Mouse (Mus musculus) large intestine, adult 2 months (tissue): Measurements from ENCODE around the gene Dpf3. TPM values are rescaled to one million over a fixed set of nuclear protein-coding genes. Genes with fewer than 3 reads are reported as not detected.

Source experiments
- DNase-seq: peaks from one replicate; pipeline ENCODE4 v3.0.0-alpha.2; 2012; ENCODE audit warnings: low read depth, low spot score
- WGBS: fragments of 180-500 bp; shearing (Covaris S2); methylation state at CpG from one replicate; pipeline ENCODE4 v1.1.7; 2018; 5-methylcytosine and 5-hydroxymethylcytosine counted together
- polyA plus RNA-seq: library from polyadenylated mRNA; depleted of rRNA; stranded (reverse); fragments of >200 nt; gene quantifications from 2 replicates; pipeline ENCODE4 v1.2.3, GENCODE M21; 2012

Gene Dpf3
- polyA plus RNA-seq, 1 experiment = 4.6 TPM

DNA sequence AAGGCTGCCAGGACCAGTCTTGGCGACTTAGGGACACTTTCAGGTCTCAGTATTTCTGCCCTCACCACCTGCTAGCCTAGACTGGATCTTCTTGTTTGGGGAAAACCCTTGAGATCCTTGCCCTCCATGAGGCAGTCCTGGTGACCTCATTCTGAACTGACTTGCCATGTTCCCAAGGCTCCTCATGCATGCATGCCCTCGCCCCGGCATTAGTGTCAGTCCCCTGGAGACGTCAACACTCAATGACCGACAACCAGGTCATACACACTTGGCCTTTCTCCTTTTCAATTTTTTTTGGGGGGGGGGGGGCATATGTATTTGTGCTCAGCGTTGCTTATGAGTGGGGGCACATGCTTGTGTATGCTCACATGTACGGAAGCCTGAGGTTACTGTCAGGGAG, 61.8 kb downstream of the Dpf3 start:
- WGBS = 91% methylated on average over 7 of the region's 7 CpGs
- DNase-seq = no peak

GRCm38 (mm10) chr12:83424720-83425444, 62.6 kb downstream of the Dpf3 start:
- DNase-seq = no peak
- WGBS = 53% methylated on average over 11 of the region's 11 CpGs

DNA sequence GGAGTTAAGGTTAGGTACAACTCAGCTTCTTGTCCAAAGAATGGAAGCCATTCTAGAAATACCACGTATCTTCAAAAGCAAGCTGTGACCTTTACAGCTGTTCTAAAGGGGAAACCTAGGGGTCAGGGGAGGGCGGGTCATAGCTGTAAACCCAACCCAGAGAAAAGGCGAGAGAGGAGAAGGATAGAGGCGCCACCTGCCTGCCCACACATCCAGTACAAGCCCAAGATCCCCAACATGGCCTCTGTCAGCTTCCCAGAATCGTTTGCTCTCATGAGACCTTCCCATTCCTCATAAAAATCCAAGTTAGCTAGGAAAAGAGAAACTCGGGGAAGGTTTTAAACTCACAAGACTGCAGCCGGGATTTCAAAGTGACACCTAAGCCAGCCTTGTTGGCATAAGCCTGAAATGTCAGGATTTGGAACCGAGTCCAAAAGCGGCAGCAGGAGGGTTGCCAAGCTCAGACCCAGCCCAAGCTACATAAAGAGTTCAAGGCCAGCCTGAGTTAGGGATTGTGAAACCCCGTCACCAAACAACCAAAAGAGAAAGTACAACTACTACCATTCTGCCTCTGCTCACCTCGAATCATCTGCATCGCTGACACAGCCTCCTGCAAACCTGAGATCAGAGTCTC, 63.3 kb downstream of the Dpf3 start:
- 41% methylated on average over 12 of the region's 12 CpGs for WGBS
- no peak for DNase-seq

GRCm38 (mm10) chr12:83420346-83420745, 67.2 kb downstream of the Dpf3 start:
- no peak for DNase-seq
- 92% methylated on average over 5 of the region's 5 CpGs for WGBS

DNA sequence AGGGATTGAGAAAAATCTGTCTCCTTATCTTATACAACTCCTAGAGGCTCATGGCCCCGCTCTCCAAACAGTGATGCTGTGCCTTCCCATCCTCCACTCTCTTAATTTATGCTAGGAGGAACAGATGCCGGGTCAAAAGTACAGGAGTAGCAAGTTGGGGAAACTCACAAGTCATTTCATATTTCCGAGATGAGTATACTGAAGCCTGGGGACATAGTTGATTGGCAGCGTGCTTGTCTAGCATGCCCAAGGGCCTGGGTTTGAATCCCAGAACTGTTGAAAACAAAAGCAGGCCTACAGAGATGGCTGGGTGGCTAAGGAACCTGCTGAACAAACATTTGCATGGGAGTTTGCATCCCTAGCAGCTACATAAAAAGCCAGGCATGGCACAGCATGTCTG, 72.3 kb downstream of the Dpf3 start:
- DNase-seq = no peak
- 67% methylated on average over 4 of the region's 4 CpGs for WGBS

GRCm38 (mm10) chr12:83413684-83414083, 73.8 kb downstream of the Dpf3 start:
- no peak for DNase-seq
- WGBS = 93% methylated on average over 5 of the region's 5 CpGs

GRCm38 (mm10) chr12:83411721-83412521, 75.6 kb downstream of the Dpf3 start:
- 63% methylated on average over 17 of the region's 17 CpGs for WGBS
- DNase-seq = no peak

GRCm38 (mm10) chr12:83411032-83411431, 76.5 kb downstream of the Dpf3 start:
- 58% methylated on average over 5 of the region's 5 CpGs for WGBS

DNA sequence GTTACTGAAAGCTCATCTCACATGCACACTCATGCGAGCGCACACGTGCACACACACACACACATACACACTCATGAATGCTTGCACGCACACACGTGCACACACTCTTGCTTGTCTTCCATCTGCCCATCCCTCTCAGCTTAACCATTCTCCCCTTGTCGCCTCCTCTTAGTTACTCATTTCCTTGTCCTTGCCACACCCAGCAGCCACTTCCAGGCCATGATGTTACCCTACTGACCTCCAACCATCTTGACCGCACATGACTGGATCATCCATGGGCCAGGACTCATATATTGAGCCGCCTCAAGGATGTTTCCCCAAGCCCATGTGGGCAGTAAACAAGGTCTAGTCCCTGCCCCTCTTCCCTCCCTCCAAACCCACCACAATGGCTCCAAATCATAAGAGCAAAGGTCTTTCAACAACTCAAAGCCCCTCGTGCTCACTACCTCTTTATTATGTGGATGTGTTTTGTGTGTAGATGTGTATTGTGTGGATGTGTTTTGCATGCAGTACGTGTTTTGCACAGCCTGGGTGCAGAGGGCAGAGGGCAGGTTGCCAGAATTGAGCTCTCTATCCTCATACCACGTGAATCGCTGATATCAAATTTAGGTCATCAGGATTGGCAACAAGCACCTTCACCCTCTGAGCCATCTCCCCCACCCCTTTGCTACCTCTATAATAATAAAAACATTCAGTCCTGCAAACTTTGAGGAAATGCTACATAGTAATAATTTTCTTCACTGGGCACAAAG, 82.0 kb downstream of the Dpf3 start:
- no peak for DNase-seq
- WGBS = 56% methylated on average over 12 of the region's 12 CpGs

More at GRCm38 (mm10) chr12:83411032-83411431, 76.5 kb downstream of the Dpf3 start:
- no peak for DNase-seq

DNA sequence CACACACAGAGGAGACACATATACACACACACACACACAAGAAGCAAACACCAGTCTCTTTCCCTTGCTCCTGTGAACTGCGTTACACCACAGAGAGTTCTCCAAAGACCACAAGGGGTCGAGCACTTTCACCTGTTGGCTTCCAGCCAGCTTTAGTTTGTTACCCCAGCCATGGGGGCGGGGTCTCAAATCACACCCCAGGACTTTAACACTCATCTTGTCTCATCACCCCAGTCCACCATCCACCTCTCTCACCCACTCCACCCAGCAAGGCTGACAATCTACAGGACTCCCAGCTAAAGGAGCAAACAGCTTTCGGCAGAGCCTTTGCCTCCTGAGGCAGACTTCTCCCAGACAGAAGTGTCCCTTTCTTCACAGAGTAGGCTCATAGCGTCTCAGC, 85.2 kb downstream of the Dpf3 start:
- 62% methylated on average over 5 of the region's 5 CpGs for WGBS
- DNase-seq = no peak

- no peak for DNase-seq
- WGBS = 92% methylated on average over 16 of the region's 16 CpGs
Observed at GRCm38 (mm10) chr12:83392011-83392410, 95.5 kb downstream of the Dpf3 start.

DNA sequence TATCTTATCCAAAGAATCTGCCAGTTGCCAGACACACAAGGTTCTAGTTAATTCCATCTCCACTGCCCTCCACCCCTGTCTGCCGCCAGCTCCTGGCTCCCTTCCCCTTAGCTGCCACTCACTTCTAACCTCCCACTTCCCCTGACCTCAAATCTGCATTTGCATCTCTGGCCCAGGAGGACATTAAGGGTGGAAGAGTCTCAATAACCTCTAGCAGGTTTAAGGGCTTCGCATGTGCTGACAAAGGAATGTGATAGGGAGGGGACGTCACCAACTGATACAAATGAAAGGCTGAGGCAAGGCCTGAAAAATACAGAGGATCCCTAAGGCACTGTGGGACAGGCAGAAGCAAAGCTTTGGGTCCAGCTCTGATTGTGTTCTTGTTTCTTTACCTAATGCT, 100.0 kb downstream of the Dpf3 start:
- WGBS = 65% methylated on average over 3 of the region's 3 CpGs
- DNase-seq = no peak

GRCm38 (mm10) chr12:83381072-83381471, 106.4 kb downstream of the Dpf3 start:
- 46% methylated on average over 7 of the region's 7 CpGs for WGBS
- no peak for DNase-seq

DNA sequence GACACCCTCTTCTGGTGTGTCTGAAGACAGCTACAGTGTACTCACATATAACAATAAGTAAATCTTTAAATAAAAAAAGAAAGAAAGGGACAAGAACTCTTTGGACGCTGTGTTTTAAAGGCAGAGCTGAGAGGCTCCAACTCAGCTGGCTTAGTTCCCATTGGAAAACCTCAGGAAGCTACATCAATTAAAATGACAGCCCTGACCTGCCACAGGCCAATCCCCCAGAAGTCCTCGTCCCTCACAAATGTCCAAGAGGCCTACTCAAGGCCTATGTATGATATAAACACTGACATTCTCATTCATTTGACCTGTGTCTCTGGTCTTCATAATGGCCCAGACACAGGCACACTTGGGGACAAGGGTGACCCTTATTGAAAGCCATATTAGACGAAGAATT, 107.5 kb downstream of the Dpf3 start:
- no peak for DNase-seq
- WGBS = 68% methylated on average over 3 of the region's 3 CpGs

DNA sequence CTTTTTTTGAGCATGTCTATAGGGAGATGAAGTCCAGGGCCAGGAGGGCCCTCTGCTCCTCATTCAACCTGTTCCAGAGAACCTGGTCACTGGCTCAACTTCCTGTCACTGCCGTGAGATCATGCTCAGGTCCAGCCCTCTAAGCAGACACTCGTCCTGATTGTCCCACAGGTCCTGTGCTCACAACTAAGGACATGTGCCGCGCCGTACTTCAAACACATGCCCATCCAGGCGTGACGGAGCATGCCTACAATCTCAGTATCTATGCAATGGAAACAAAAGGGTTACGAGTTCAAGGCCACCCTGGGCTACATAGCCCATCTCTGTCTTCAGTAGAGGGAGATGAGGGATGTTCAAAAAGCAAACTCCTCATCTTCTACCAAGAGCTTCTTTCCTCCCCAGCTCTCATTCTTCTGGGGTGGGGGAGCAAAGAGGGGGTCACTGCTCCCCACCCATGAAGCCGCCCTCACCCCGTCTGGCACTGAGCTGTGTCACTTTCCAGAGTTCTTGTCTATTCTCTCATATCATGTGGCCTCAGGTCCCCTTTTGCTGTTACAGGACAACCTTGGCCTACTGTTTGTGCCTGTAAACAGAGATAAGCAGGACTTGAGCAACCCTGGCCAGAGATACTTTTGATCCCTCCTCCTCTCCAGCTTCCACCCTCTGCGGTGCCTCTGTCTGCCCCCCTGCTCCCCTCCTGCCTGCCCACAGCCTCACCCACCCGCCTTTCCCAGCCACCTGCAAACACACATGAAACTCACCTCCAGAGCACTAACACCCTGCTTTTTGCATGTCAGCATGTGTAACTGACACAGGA, 112.3 kb downstream of the Dpf3 start:
- no peak for DNase-seq
- 83% methylated on average over 12 of the region's 12 CpGs for WGBS

GRCm38 (mm10) chr12:83373081-83373480, 114.4 kb downstream of the Dpf3 start:
- DNase-seq = no peak
- WGBS = 75% methylated on average over 7 of the region's 7 CpGs

DNA sequence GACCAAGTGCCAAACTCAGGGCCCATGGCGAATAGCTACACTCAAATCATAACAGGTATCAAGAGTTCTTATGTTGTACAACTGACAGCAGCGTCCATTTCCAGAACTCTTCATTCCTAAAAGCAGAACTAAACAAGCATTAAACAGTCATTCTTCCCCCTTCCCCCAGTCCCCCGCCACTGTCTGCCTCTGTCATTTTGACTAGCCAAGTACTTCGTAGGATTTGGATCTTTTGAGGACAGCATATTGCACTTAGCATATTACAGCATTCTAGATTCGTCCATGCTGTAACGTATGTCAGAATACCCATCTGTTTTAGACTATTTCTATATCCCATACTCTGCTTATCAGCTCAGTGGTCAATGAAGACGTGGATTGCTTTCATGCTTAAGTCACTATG, 115.2 kb downstream of the Dpf3 start:
- 89% methylated on average over 7 of the region's 7 CpGs for WGBS

GRCm38 (mm10) chr12:83370221-83370620, 117.3 kb downstream of the Dpf3 start:
- DNase-seq = no peak
- 87% methylated on average over 11 of the region's 11 CpGs for WGBS

More for the DNA sequence above, 115.2 kb downstream of the Dpf3 start:
- no peak for DNase-seq

DNA sequence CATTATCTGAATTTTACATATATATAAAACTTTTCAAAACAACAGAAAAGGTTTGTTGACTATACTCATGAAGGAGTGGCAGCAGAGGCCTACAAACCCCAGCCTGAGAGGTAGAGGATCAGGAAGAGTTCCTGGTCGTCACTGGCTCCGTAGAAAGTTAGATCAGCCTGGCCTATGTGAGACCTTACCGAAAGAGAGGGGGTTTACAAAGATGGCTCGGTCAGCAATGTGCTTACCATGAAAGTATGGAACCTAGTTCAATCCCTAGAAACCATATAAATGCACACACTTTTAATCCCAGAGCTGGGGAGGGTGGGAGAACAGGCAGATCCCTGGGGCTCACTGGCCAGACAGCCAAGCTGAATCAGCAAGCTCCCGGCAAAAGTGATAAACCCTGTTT, 118.1 kb downstream of the Dpf3 start:
- 92% methylated on average over 5 of the region's 5 CpGs for WGBS
- DNase-seq = no peak
